Mouse (Mus musculus): Measurements from ENCODE around the gene Mob3b.

- TF ChIP-seq NANOG (IDR thresholded peaks at IDR 0.05; ENCODE audit: borderline replicate concordance, low read length): no peak
- TF ChIP-seq CTCF (conservative IDR thresholded peaks at IDR 0.05; ENCODE audit: low read length): no peak
These were observed 91.1 kb downstream of the Mob3b start for GRCm38 (mm10) chr4:35066163-35066562.
